Mouse (Mus musculus): ENCODE results near the gene Capn5.
A peak's percentile ranks its signal among the peaks of the same experiment; 100 is the strongest.

Gene Capn5

GRCm38 (mm10) chr7:98177071-98177485 is 996 bp downstream of the Capn5 start:
- DNase-seq (ENCODE audit: inconsistent age in 2 of 2, low spot score in 1 of 2), result peak in 1 of 2 experiments; percentile 16

- DNase-seq (ENCODE audit: inconsistent age in 2 of 2, low spot score in 1 of 2), result peak in 1 of 2 experiments; percentile 25
Measured at GRCm38 (mm10) chr7:98176322-98177070, 1.6 kb downstream of the Capn5 start.

GRCm38 (mm10) chr7:98174883-98175755 is 3.0 kb downstream of the Capn5 start:
- no peak for DNase-seq (ENCODE audit: inconsistent age in 2 of 2, low spot score in 1 of 2)

GRCm38 (mm10) chr7:98173408-98173807 is 4.7 kb downstream of the Capn5 start:
- no peak for DNase-seq (ENCODE audit: inconsistent age in 2 of 2, low spot score in 1 of 2)

- no peak for DNase-seq (ENCODE audit: inconsistent age in 2 of 2, low spot score in 1 of 2)
Measured at GRCm38 (mm10) chr7:98172661-98173060, 5.4 kb downstream of the Capn5 start.

- no peak for DNase-seq (ENCODE audit: inconsistent age in 2 of 2, low spot score in 1 of 2)
Measured at GRCm38 (mm10) chr7:98171141-98172073, 6.7 kb downstream of the Capn5 start.

GRCm38 (mm10) chr7:98164999-98165528 is 13.0 kb downstream of the Capn5 start:
- DNase-seq (ENCODE audit: inconsistent age in 2 of 2, low spot score in 1 of 2), result peak in 1 of 2 experiments; percentile 27

- DNase-seq (ENCODE audit: inconsistent age in 2 of 2, low spot score in 1 of 2), result no peak
Measured at GRCm38 (mm10) chr7:98164382-98164998, 13.6 kb downstream of the Capn5 start.

- DNase-seq (ENCODE audit: inconsistent age in 2 of 2, low spot score in 1 of 2), result peak; percentile 22 to 54
Measured at GRCm38 (mm10) chr7:98163700-98164099, 14.4 kb downstream of the Capn5 start.

- no peak for DNase-seq (ENCODE audit: inconsistent age in 2 of 2, low spot score in 1 of 2)
Measured at GRCm38 (mm10) chr7:98162239-98162638, 15.8 kb downstream of the Capn5 start.

- DNase-seq (ENCODE audit: inconsistent age in 2 of 2, low spot score in 1 of 2), result no peak
Measured at GRCm38 (mm10) chr7:98160041-98160740, 17.9 kb downstream of the Capn5 start.

- DNase-seq (ENCODE audit: inconsistent age in 2 of 2, low spot score in 1 of 2), result no peak
Measured at GRCm38 (mm10) chr7:98158481-98158880, 19.6 kb downstream of the Capn5 start.

GRCm38 (mm10) chr7:98157636-98158332 is 20.3 kb downstream of the Capn5 start:
- no peak for DNase-seq (ENCODE audit: inconsistent age in 2 of 2, low spot score in 1 of 2)

GRCm38 (mm10) chr7:98156280-98156665 is 21.8 kb downstream of the Capn5 start:
- DNase-seq (ENCODE audit: inconsistent age in 2 of 2, low spot score in 1 of 2), result peak; percentile 68 to 77

- peak; percentile 78 to 92 for DNase-seq (ENCODE audit: inconsistent age in 2 of 2, low spot score in 1 of 2)
Measured at GRCm38 (mm10) chr7:98155546-98156279, 22.4 kb downstream of the Capn5 start.

- DNase-seq (ENCODE audit: inconsistent age in 2 of 2, low spot score in 1 of 2), result no peak
Measured at GRCm38 (mm10) chr7:98153892-98154291, 24.2 kb downstream of the Capn5 start.

GRCm38 (mm10) chr7:98153345-98153744 is 24.7 kb downstream of the Capn5 start:
- DNase-seq (ENCODE audit: inconsistent age in 2 of 2, low spot score in 1 of 2), result no peak

- no peak for DNase-seq (ENCODE audit: inconsistent age in 2 of 2, low spot score in 1 of 2)
Measured at GRCm38 (mm10) chr7:98152400-98152799, 25.7 kb downstream of the Capn5 start.
